Mouse (Mus musculus) testis, adult 2 months (tissue): ENCODE results near the gene Cbx6.

Experiments used
- CTCF ChIP-seq: fragments of 200-500 bp; IDR thresholded peaks from 2 replicates; pipeline ENCODE4 v1.5.1; 2012; ENCODE audit warnings: low read depth, mild to moderate bottlenecking, inconsistent platforms, low read length, moderate library complexity; ENCODE audit not compliant: control insufficient read depth, insufficient read depth, insufficient replicate concordance
- POLR2A ChIP-seq: fragments of 200-500 bp; IDR thresholded peaks from 2 replicates; pipeline ENCODE4 v1.6.1; 2012; ENCODE audit warnings: low read depth, mild to moderate bottlenecking, inconsistent platforms, low read length, moderate library complexity; ENCODE audit not compliant: control insufficient read depth

DNA sequence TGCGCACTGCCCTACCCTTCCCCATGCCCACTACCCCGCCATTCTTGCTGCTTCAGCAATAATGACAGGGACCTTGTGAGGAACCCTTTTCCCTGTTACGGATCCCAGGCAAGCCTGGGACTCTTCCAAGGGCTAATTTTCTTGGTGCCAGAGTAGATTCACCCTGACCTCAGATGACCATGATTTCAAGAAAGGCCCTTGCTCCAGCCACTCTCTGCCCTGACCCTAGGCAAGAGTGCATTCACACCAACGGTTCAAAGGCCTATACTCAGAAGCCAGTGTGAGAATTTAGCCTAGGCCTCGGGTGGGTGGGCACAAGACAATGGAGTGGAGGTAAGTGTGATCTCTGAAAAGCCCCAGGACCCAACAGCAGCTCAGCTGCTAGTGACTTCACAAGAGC lies 5.1 kb downstream of the Cbx6 start:
- TF ChIP-seq CTCF (no peak), POLR2A (no peak)
